Mouse (Mus musculus): ENCODE results near the gene Synj2. TPM values are rescaled to one million over a fixed set of nuclear protein-coding genes. Genes with fewer than 3 reads are reported as not detected.

The Synj2 gene
- polyA plus RNA-seq, 1 experiment from 2014 or later, result 2.5 TPM

DNA sequence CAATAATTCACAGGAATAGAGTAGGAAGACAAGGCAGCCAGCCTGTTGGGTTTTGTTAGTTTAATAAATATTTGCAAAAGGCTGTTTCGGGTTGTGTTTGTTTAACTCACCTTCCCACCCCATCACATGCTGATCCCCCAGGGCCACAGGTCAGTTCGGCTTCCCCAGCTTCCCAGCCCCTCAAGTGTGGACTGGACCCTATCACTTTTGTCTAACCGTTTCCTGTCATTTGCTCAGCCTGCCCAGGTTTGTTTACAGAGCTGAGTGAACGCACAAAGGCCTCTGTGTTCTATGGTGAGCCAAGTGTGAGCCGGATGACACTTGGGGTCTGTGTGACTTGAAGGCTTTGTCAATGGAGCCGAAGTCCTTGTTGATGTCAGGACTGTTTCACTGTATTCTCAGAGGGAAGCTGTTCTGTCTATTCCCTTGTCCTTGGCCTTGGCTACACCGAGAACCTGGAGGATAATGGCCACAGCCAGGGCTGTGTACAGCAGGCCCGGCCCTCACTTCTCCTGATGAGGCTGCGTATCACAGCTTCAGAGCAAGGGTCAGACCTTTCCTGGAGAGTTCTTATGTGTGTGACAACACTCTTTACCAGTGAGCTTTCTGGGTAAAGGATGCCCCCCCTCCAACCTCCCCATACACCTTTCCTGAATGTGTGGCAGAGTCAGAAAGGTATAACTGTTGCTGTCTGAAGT, 24.2 kb downstream of the Synj2 start:
- H3K4me3 ChIP-seq (replicated peaks; ENCODE audit: low read length), result no peak overlapping the region
- WGBS, result 78% methylated on average over 9 of the region's 9 CpGs
- H3K4me1 ChIP-seq (replicated peaks; ENCODE audit: control insufficient read depth, insufficient read depth, low read length), result 0 out of 2 replicates have a peak, but pooled peaks cover 3% of the 10 kb centered on the region
- H3K27ac ChIP-seq (ENCODE audit: low read length), result no peak overlapping the region
- no peak overlapping the region for H3K4me2 ChIP-seq (ENCODE audit: low read length)
- H3K9ac ChIP-seq (replicated peaks; ENCODE audit: low read depth, low read length), result no peak overlapping the region
- H3K27me3 ChIP-seq (replicated peaks; ENCODE audit: control insufficient read depth, insufficient read depth, low read length), result no peaks in the 10 kb centered on the region
- ATAC-seq, result no peak
- no peaks in the 10 kb centered on the region for H3K36me3 ChIP-seq (ENCODE audit: control insufficient read depth, insufficient read depth)
- H3K9me3 ChIP-seq (ENCODE audit: control insufficient read depth, low read length), result no peaks in the 10 kb centered on the region

DNA sequence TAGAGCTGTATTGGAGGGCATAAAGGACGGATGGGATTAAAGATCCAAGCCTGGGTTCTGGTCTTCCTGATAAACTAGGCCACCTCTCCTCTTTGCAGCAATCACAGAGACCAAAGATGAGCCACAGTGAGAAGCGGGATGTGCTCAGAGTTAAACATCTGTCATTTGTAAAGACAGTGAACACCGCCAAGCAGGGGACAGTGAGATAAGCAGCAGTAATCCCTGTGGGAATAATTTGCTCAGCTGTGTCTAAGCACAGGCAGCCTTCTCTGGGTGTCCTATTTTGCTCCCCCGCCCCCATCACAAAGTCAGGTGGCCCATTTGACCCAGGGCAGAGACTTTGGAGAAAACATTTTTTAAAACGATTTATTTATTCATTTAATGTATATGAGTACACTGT, 25.6 kb downstream of the Synj2 start:
- 87% methylated on average over 5 of the region's 5 CpGs for WGBS
- Histone ChIP-seq H3K9ac (replicated peaks; ENCODE audit: low read depth, low read length) (no peak overlapping the region), H3K27me3 (replicated peaks; ENCODE audit: control insufficient read depth, insufficient read depth, low read length) (no peaks in the 10 kb centered on the region), H3K9me3 (ENCODE audit: control insufficient read depth, low read length) (no peaks in the 10 kb centered on the region), H3K36me3 (ENCODE audit: control insufficient read depth, insufficient read depth) (no peaks in the 10 kb centered on the region), H3K27ac (ENCODE audit: low read length) (no peak overlapping the region), H3K4me3 (replicated peaks; ENCODE audit: low read length) (no peak overlapping the region), H3K4me1 (replicated peaks; ENCODE audit: control insufficient read depth, insufficient read depth, low read length) (0 out of 2 replicates have a peak, but pooled peaks cover 3% of the 10 kb centered on the region), H3K4me2 (ENCODE audit: low read length) (no peak overlapping the region)
- no peak for ATAC-seq

DNA sequence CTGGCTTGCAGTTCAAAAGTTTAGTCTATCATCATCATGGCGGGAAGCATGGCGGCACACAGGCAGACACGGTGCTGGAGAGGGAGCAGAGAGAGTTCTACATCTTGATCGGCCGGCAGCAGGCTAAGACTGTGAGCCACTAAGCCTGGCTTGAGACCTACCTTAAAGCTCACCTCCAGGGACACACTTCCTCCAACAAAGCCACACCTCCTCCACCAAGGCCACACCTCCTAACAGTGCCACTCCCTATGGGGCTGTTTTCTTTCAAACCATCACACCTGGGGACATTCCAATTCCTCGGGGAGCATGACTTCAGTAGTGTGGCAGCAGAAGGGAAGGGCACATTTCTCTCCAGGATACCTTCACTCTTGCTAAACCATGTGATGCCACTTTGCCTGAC, 27.5 kb downstream of the Synj2 start:
- no peak overlapping the region for H3K4me2 ChIP-seq (ENCODE audit: low read length)
- H3K27ac ChIP-seq (ENCODE audit: low read length), result no peak overlapping the region
- no peaks in the 10 kb centered on the region for H3K9me3 ChIP-seq (ENCODE audit: control insufficient read depth, low read length)
- no peaks in the 10 kb centered on the region for H3K36me3 ChIP-seq (ENCODE audit: control insufficient read depth, insufficient read depth)
- no peak for ATAC-seq
- no peaks in the 10 kb centered on the region for H3K27me3 ChIP-seq (replicated peaks; ENCODE audit: control insufficient read depth, insufficient read depth, low read length)
- 72% methylated on average over 6 of the region's 6 CpGs for WGBS
- no peak overlapping the region for H3K9ac ChIP-seq (replicated peaks; ENCODE audit: low read depth, low read length)
- 0 out of 2 replicates have a peak, but pooled peaks cover 3% of the 10 kb centered on the region for H3K4me1 ChIP-seq (replicated peaks; ENCODE audit: control insufficient read depth, insufficient read depth, low read length)
- no peak overlapping the region for H3K4me3 ChIP-seq (replicated peaks; ENCODE audit: low read length)

- no peak overlapping the region for H3K9ac ChIP-seq (replicated peaks; ENCODE audit: low read depth, low read length)
- 52% methylated on average over 3 of the region's 3 CpGs for whole genome bisulfite sequencing
- no peaks in the 10 kb centered on the region for H3K36me3 ChIP-seq (ENCODE audit: control insufficient read depth, insufficient read depth)
- no peak for ATAC-seq
- no peak overlapping the region for H3K4me2 ChIP-seq (ENCODE audit: low read length)
- no peaks in the 10 kb centered on the region for H3K27me3 ChIP-seq (replicated peaks; ENCODE audit: control insufficient read depth, insufficient read depth, low read length)
- H3K4me1 ChIP-seq (replicated peaks; ENCODE audit: control insufficient read depth, insufficient read depth, low read length), result 0 out of 2 replicates have a peak, but pooled peaks cover 3% of the 10 kb centered on the region
- no peaks in the 10 kb centered on the region for H3K9me3 ChIP-seq (ENCODE audit: control insufficient read depth, low read length)
- no peak overlapping the region for H3K4me3 ChIP-seq (replicated peaks; ENCODE audit: low read length)
- H3K27ac ChIP-seq (ENCODE audit: low read length), result no peak overlapping the region
Measured at GRCm38 (mm10) chr17:5969246-5969645, 28.2 kb downstream of the Synj2 start.

DNA sequence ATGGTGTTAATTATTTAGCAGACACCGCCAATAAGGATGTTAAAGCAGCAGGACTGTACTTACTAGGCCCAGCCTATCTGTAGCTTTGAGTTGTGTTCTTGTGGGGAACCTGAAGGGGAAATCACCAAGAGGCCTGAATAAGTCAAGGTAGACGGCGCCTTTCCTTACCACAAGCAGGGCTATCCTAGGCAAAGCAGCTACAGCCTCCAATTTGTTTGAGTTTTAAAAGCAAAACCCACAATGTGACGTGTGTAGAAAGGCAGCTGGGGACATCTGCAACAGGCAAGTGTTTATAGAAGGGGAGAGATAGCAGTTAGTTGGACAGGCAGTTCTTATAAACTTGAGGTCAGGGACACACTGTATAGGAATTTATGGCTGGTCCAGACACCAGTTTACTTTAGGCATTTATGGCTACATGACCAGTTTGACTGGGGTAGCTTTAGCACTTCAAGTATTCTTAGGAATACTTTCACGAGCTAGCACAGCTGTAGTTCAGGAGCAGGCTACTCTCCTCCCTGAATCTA, 29.3 kb downstream of the Synj2 start:
- no peak for ATAC-seq
- no peak overlapping the region for H3K4me2 ChIP-seq (ENCODE audit: low read length)
- H3K36me3 ChIP-seq (ENCODE audit: control insufficient read depth, insufficient read depth), result no peaks in the 10 kb centered on the region
- H3K27me3 ChIP-seq (replicated peaks; ENCODE audit: control insufficient read depth, insufficient read depth, low read length), result no peaks in the 10 kb centered on the region
- H3K4me1 ChIP-seq (replicated peaks; ENCODE audit: control insufficient read depth, insufficient read depth, low read length), result peaks cover 6% of the 10 kb centered on the region; the same call in 1 of the 2 replicates
- H3K27ac ChIP-seq (ENCODE audit: low read length), result no peak overlapping the region
- WGBS, result 89% methylated on average over 5 of the region's 5 CpGs
- H3K9me3 ChIP-seq (ENCODE audit: control insufficient read depth, low read length), result no peaks in the 10 kb centered on the region
- H3K9ac ChIP-seq (replicated peaks; ENCODE audit: low read depth, low read length), result no peak overlapping the region
- no peak overlapping the region for H3K4me3 ChIP-seq (replicated peaks; ENCODE audit: low read length)

GRCm38 (mm10) chr17:5973536-5973935, 32.5 kb downstream of the Synj2 start:
- Histone ChIP-seq H3K4me3 (replicated peaks; ENCODE audit: low read length) (no peak overlapping the region), H3K4me2 (ENCODE audit: low read length) (no peak overlapping the region), H3K9me3 (ENCODE audit: control insufficient read depth, low read length) (no peaks in the 10 kb centered on the region), H3K4me1 (replicated peaks; ENCODE audit: control insufficient read depth, insufficient read depth, low read length) (peaks cover 29% of the 10 kb centered on the region), H3K27me3 (replicated peaks; ENCODE audit: control insufficient read depth, insufficient read depth, low read length) (no peaks in the 10 kb centered on the region), H3K9ac (replicated peaks; ENCODE audit: low read depth, low read length) (no peak overlapping the region), H3K36me3 (ENCODE audit: control insufficient read depth, insufficient read depth) (no peaks in the 10 kb centered on the region), H3K27ac (ENCODE audit: low read length) (no peak overlapping the region)
- 73% methylated on average over 8 of the region's 8 CpGs for WGBS
- no peak for ATAC-seq

- peak; percentile 61 for ATAC-seq
- peak overlapping the region; percentile 29 for H3K4me2 ChIP-seq (ENCODE audit: low read length)
- H3K36me3 ChIP-seq (ENCODE audit: control insufficient read depth, insufficient read depth), result no peaks in the 10 kb centered on the region
- no peak overlapping the region for H3K9ac ChIP-seq (replicated peaks; ENCODE audit: low read depth, low read length)
- no peaks in the 10 kb centered on the region for H3K9me3 ChIP-seq (ENCODE audit: control insufficient read depth, low read length)
- no peaks in the 10 kb centered on the region for H3K27me3 ChIP-seq (replicated peaks; ENCODE audit: control insufficient read depth, insufficient read depth, low read length)
- H3K27ac ChIP-seq (ENCODE audit: low read length), result no peak overlapping the region
- WGBS, result 47% methylated on average over 23 of the region's 23 CpGs
- no peak overlapping the region for H3K4me3 ChIP-seq (replicated peaks; ENCODE audit: low read length)
- peaks cover 29% of the 10 kb centered on the region for H3K4me1 ChIP-seq (replicated peaks; ENCODE audit: control insufficient read depth, insufficient read depth, low read length)
Measured at GRCm38 (mm10) chr17:5975099-5975977, 34.3 kb downstream of the Synj2 start.

DNA sequence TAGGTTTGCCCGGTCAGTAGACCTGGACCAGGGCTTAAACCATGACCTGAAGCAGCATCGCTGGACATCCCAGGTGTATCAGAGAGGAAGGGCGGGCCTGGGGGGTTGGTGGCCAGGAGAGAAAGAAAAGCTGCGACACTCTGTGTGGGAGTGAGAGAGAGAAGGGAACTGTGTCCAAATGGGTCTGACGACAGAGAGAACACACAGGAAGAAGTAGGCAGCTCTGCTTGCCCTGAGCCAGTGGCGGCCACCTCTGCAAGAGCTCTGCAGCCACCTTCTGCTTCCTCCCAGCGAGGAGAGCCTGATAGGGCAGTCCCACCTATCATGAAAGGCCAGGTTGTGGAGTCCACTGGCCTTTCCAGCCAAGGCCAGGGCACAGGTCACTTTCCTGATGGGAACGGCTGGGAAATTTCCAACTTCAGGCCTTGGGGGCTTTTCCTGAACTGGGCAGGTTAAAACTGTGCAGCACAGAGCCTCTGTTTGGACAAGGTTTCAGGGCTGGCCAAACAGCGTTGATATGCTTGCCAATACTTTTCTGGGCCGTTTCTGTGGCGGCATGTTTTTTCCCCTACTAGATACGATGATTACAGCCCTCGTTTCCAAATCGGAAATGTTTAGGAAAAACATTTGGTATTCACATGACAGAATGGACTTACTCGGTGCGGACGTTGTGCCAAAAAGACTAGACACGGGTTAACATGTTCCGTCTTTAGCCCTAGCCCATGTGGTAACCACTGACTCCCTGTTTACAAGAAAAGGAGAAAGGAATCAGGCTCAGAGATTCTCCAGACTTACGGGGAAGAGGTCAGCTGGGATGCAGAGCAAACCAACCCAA, 35.4 kb downstream of the Synj2 start:
- 58% methylated on average over 20 of the region's 20 CpGs for WGBS
- no peaks in the 10 kb centered on the region for H3K27me3 ChIP-seq (replicated peaks; ENCODE audit: control insufficient read depth, insufficient read depth, low read length)
- H3K4me2 ChIP-seq (ENCODE audit: low read length), result peak overlapping the region; percentile 3; the same call in 1 of the 2 replicates
- H3K36me3 ChIP-seq (ENCODE audit: control insufficient read depth, insufficient read depth), result no peaks in the 10 kb centered on the region
- no peak overlapping the region for H3K27ac ChIP-seq (ENCODE audit: low read length)
- ATAC-seq, result no peak
- no peaks in the 10 kb centered on the region for H3K9me3 ChIP-seq (ENCODE audit: control insufficient read depth, low read length)
- H3K9ac ChIP-seq (replicated peaks; ENCODE audit: low read depth, low read length), result 0 out of 2 replicates have a peak overlapping the region, but pooled peaks have one; percentile 23
- H3K4me3 ChIP-seq (replicated peaks; ENCODE audit: low read length), result no peak overlapping the region
- H3K4me1 ChIP-seq (replicated peaks; ENCODE audit: control insufficient read depth, insufficient read depth, low read length), result peaks cover 29% of the 10 kb centered on the region
